Mouse (Mus musculus) embryonic fibroblast, embryonic 13.5 days (primary cell): Measurements from ENCODE around the gene Ddrgk1.

Source experiments
- CTCF ChIP-seq: IDR thresholded peaks from 2 replicates; pipeline ENCODE4 v1.5.1; 2011; ENCODE audit warnings: mild to moderate bottlenecking, control low read depth, low read length, moderate library complexity, borderline replicate concordance; ENCODE audit not compliant: insufficient read depth
- POLR2A ChIP-seq: IDR thresholded peaks from 2 replicates; pipeline ENCODE4 v1.6.1; 2011; ENCODE audit warnings: low read depth, mild to moderate bottlenecking, control low read depth, low read length, moderate library complexity

GRCm38 (mm10) chr2:130667559-130667958, 3.1 kb upstream of the Ddrgk1 start, which contains the start of gene Itpa:
- TF ChIP-seq POLR2A (peak; percentile 87), CTCF (peak; percentile 24; the same call in 1 of the 2 replicates)
